Mouse (Mus musculus): ENCODE measurements around the gene Fancc. TPM values are rescaled to one million over a fixed set of nuclear protein-coding genes. Genes with fewer than 3 reads are reported as not detected.

Gene Fancc
- total RNA-seq, 2 experiments from 2014 or later = 17.1 to 18.9 TPM

DNA sequence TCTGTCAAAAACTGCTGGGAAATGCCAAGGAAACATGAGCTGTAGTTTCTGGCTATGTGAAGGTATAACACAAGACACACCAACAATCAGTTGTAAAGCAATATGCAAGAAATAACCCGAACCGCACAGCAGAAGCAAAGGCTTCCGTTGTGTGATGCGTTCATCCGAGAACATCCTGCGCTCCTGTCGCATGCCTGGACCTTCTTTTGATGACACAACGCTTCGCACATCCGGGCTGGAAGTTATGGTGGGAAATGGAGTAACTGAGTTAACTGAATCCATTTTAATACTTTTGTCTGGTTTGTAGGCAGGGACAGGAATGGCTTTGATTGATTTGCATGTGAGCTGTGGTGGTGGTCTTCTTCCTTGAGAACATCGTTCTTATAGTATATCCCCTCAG, 249.4 kb downstream of the Fancc start:
- no peak for DNase-seq (ENCODE audit: low spot score in 2 of 2)

DNA sequence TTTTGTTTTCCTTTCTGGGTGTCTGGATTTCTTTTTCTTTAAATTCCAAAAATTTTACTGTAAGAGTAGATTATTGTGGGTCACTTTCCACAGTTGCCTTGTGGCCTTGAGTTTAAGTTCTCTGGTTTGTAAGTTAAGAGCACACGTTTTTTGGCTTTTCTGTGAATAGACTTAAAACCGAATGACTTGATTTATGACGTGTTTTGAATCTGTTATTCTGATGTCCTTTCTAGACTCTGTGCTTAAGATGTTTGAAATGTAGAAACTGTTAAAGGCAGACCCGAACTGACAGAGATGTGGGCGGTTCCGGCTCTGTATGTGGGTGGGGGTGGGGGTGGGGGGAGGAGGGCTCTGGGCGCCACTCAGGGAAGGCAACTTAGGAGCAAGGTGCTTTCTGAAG, 250.0 kb downstream of the Fancc start:
- DNase-seq (ENCODE audit: low spot score in 2 of 2) = no peak

DNA sequence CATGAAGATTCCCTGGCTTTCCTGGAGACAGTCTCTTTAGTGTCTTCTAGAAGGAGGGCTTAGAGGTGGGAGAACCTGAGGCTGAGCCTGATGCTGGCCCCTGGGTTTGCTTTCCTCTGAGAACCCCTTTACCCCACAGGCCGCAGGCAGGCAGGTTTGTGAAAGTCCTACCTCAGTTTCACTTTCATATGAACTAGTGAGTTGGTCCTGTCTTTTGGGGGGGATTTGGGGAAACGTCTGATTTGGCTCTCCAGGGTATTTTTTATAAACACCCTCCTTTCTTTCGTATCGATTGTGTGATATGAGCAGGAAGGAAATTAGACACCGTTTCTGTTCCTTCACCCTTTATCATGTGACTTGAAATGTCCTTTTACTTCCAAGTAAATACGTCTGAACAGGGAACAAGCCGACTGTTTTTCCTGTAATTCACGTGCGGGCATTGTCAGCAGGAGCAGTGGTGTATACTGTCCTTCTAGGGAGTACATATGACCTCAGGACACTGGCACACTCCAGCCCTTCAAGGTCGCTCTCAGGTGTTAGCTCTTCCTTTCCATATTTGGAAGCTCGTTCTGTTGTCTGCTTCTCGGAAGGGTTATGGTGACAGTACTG, 250.6 kb downstream of the Fancc start:
- no peak for DNase-seq (ENCODE audit: low spot score in 2 of 2)

DNA sequence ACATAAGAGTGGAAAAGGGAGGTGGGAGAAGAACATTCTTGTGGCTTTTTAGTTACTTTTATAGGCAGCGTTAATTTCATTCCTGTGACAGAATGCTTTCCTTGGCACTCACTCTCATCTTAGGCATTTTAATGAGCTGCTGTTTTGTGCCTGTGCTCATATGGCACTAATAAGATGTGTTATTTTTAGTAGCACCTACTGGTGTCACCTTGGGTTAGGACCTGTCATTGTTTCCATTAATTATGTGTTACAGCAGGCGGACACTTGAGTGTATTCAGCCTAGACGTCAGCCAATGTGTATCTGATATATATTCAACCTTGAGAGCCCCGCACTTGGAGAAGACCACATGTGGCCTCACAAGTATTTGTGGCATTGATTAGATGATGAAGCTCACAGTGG, 251.3 kb downstream of the Fancc start:
- DNase-seq (ENCODE audit: low spot score in 2 of 2) = no peak

DNA sequence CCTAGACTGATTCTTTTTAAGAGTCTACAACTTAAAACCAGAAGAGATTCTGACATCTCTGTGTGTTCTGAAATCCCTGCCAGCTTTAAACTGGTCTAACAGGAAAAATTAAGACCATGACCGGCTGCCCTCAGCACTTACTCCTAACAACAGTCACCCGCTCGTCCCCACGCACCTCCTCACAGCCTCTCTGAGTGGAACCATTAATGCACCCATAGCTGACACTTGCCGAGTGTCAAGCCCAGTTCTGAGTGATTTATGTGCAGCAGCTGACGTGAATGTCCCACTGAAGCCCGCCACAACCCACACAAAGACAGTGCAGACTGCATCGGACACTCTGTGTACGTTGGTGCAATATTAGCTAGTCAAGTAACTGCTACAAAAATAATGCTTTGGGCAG, 251.9 kb downstream of the Fancc start:
- no peak for DNase-seq (ENCODE audit: low spot score in 2 of 2)

DNA sequence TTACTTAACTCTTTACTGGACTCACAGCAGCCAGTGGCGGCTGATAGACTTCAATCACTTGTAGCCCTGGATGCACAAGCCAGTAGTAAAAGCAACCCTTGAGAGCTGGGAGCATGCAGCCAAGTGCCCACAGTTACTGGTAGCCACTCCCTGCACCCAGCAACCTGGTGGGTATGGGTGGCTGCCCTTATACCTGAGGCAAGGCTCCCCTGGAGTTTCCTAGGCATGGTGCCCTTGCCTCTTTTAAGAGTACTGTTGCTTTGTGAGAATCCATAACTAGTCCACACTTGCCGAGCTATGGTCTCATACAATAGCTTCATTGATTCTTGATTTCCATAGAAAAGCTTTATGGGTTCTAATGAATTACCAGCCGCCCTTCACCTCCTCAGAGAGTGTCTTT, 252.7 kb downstream of the Fancc start:
- no peak for DNase-seq (ENCODE audit: low spot score in 2 of 2)

DNA sequence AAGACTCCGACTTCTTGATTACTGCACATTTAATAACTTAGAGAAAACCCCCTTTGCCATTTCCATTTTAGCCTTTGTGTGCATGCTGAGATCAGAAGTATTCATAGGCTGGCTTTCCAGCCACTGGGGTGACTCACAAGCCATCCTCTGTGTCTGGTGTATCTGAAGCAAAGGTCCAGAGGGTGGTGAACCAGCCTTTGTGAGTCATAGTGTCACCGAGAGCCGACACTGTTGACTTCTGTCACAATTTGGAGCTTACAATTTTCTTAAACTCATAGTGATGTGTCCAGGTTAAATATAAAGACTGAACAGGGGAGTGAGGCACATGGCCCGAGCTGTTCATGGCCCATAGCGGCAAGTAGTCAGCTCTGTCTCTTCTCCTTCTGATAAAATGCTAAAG, 253.5 kb downstream of the Fancc start:
- DNase-seq (ENCODE audit: low spot score in 2 of 2) = no peak

DNA sequence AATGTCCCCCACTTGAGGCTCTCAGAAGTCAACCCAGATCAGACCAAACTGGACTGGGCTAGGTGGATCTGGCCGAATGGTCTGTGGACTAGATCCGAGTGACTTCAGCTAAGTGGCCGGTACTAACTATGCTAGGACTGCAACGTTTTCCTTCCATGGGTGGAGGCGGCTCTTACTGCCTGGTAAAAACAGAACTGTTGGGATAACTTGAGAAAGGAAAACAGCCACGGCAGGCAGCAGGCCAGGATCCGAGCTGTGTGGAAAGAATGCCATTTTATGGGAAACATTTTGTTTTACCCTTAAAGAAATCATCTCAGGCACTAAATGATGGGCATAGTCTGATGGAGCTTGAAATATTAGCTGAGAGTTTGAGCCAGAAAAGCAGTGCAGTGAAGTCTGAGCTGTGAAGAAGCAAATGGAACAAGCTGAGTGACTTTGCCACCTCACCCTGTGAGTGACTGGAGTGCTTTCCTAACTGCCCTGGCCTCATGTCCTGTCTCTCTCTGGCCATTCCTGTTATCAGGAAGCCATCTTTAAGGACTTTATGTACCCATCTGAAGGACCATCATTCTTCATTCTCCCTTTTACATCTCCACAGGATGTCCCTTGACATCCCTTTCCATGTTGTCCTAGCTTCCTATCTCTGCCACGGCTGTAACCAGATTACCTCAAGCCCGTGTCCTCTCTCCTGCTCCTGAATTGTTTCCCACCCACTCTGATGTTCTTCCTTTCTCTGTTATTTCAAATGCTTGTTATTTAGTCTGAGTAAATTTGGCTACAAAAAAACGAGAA, 254.5 kb downstream of the Fancc start:
- no peak for DNase-seq (ENCODE audit: low spot score in 2 of 2)

DNA sequence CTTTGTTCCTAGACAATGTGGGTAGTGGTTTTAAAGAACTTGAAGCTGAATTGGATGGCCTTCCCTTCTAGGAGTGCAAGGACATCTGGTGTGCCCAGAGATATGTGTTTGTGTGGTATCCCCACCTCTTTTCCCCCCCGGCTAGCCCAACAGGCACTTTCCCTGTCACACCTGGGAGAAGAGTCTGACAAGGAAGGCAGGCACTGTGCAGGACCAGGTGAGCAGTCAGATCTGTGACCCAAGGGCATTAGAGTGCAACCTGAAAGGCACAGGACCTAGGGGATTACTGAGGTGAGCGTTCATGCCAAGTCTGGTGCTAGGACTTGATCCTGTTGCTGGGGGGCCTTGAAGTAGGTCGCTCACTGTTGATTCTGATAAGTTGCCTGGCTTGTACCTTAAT, 255.4 kb downstream of the Fancc start:
- DNase-seq (ENCODE audit: low spot score in 2 of 2) = no peak

DNA sequence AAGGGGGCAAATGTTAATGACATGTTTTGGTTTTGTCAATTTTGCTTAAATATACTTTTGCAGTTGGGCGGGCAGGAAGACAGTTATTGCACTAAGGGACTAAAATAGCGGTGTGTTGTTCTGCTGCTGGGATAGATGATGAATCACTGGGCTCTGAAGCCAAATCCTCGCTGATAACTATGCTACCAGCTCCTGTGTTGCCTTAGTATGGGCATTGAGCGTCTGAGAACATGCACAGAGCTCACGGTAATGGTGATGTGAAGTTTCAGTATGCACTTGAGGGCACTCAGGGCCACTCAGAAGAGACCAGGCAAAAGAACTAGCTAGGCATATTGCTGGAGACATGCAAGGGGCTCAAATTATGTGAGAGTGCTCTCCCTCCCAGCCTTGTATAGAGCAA, 256.2 kb downstream of the Fancc start:
- no peak for DNase-seq (ENCODE audit: low spot score in 2 of 2)

DNA sequence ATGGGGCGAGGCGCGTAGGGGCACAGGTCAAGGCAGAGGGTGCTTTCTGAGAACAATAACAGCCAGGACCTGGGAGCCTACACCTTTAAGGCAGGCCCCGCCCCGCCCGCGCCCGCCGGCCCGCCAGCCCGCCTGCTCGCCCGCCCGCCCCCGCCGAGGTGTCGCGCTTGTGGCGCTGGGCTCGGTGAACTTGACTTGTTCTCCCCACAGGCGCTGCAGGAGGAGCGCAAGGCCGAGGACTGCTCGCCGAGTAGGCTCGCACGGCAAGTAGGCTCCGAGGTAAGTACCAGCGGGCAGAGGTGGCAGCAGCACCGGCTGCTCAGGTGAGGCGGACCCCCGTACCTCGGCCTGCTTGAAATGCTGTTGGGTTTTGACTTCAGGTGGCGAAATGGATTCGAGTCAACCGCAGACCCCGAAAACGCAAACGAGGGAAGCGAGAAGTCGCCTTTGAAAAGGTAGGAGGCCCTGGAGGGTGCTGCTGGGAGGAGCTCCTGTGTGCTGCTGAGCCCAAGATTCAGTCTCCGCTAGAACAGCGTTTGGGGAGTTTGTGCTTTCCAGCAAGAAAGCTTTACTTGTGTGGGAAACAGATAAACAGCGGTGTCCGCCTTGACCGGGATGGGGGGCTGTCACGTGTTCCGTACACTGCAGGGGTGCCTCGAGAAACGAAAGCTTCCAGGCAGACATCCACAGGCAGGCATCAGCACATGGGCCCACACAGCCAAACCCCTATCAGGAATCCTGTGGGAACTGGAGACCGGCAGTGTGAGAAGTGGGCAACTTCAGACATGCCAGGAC, 257.0 kb downstream of the Fancc start:
- peak; percentile 62 to 71 for DNase-seq (ENCODE audit: low spot score in 2 of 2)

DNA sequence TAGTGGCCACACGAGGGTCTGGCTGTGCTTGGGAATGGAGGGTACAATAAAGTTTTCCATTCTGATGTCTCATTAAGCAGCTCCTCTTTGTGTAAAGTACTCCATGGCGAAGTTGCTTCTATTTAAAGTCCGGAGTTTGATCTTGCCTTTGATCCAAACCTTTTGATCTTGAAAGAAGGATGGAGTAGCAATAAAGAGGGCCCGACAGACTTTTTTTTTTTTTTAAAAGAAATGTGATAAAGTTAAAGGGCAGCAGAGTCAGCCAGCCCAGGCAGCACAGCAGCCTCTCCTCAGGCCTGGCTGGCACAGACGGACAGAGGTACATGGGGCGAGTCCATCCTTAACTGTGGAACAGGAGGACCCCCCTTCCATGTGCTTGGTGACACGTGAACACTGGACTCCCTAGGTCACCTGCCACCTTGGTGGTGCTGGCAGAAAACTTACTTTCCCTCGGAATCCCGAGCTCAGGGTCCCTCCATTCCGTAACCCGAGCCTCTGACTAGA, 257.7 kb downstream of the Fancc start:
- DNase-seq (ENCODE audit: low spot score in 2 of 2) = no peak

DNA sequence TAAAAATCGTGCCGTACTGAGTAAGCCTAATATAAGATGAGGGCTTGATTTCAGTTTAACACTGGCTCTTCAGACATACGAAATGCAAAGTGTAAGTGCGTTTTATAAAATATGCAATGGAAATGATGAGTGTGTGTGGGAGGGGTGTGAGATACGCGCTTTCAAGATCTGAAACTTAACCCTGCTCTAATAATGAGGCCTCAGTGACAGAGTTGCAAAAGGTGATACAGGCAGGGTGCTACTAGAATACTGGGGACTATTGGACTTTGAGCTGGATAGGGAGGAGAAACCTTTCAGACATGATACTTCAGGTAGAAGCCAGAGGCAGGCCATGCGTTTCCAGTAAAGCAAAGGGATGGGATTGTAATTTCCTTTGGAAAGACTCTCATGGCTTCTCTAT, 259.0 kb downstream of the Fancc start:
- DNase-seq (ENCODE audit: low spot score in 2 of 2) = no peak

DNA sequence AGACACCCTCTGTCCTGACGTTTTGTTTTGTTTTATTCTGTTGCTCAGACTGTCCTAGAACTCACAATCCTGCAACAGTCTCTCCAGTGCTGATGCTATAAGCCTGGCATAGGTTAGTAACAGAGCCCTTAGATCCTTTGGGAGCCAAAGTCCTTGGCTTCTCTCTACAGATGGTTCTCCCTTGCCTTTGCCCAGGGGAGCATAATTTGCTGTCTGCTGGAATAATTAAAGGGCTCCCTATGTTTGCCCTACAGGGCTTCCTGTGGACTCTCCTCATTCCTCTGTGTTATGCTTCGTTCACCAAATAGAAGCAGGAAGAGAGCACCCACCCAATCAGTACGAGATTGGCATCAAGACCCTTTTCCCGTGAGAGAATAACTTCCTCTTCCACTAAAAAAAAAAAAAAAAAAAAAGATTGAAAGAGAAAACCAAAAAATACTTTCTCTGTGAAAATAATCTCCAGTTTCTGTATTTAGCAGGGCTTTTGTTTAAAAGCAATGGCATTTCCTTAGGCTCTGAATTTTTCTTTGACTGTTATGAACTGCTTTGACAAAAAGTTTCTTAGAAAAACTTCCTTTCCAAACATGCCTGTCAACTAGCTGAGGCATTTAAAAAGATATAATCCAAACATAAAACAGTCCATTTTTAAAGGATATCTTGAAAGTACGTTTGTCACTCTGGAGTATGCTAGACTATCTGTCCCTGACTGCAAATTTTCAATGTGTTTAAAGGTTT, 260.8 kb downstream of the Fancc start:
- DNase-seq (ENCODE audit: low spot score in 2 of 2) = no peak

DNA sequence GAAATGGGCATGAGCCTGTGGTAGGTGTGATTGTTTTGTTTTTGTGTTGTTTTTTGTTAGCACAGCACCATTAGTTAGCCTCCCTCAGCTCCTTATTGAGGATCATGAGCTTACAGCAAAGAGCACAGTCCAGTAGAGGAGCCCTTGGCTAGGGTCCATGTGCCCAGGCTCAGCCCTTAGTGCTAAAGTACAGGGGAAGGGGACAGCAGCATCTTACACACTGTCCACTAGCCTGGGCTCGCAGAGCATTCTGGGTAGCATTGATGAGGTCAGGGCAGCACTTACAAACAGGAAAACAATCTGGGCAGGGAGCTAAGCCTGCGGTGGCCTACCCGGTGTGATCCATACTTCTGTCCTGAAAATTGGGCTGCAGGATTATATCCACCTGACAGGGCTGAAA, 261.5 kb downstream of the Fancc start:
- DNase-seq (ENCODE audit: low spot score in 2 of 2) = no peak

Small RNAs within 50 kb of the gene (microRNA-seq; reads per million reads assigned to microRNA genes)
- gene Mir23b = 42,838 reads per million, percentile 99 among the genes with 10 or more reads in this experiment
- not detected for gene Mir24-1
- 5,586 reads per million, percentile 91 among the genes with 10 or more reads in this experiment for gene Mir27b
- gene Mir3074-1 = not detected

Other genes starting within 250 kb of the Fancc start
- gene Ptch1, start 76.3 kb upstream of the Fancc start, total RNA-seq (2021) = 10 to 100 TPM; 80.5 to 82.9 TPM